Mouse (Mus musculus): ENCODE data around the gene Mtcl1. TPM values are rescaled to one million over a fixed set of nuclear protein-coding genes. Genes with fewer than 3 reads are reported as not detected.

The Mtcl1 gene
- polyA plus RNA-seq, 1 experiment from 2014 or later, result 11.7 TPM

GRCm38 (mm10) chr17:66481295-66481694 is 31.7 kb upstream of the Mtcl1 start:
- no peak overlapping the region for H3K4me2 ChIP-seq (ENCODE audit: low read length)
- DNase-seq (ENCODE audit: low spot score) (no peak), ATAC-seq (replicated peaks; ENCODE audit: low FRiP score, low TSS enrichment, low read depth) (no peak)
- H3K27me3 ChIP-seq (replicated peaks; ENCODE audit: control insufficient read depth, insufficient read depth, low read length), result peaks cover 6% of the 10 kb centered on the region
- no peaks in the 10 kb centered on the region for H3K9me3 ChIP-seq (ENCODE audit: control insufficient read depth, low read length)
- no peaks in the 10 kb centered on the region for H3K36me3 ChIP-seq (ENCODE audit: control insufficient read depth, insufficient read depth, low read length)
- no peak overlapping the region for H3K9ac ChIP-seq (ENCODE audit: low read length)
- H3K4me1 ChIP-seq (replicated peaks; ENCODE audit: control insufficient read depth, insufficient read depth, low read length), result no peaks in the 10 kb centered on the region
- H3K4me3 ChIP-seq (ENCODE audit: low read depth, low read length), result no peak overlapping the region
- 71% methylated on average over 5 of the region's 5 CpGs for WGBS
- H3K27ac ChIP-seq (ENCODE audit: low read depth), result no peak overlapping the region

- Histone ChIP-seq H3K4me3 (ENCODE audit: low read depth, low read length) (no peak overlapping the region), H3K27ac (ENCODE audit: low read depth) (no peak overlapping the region), H3K9me3 (ENCODE audit: control insufficient read depth, low read length) (no peaks in the 10 kb centered on the region), H3K27me3 (replicated peaks; ENCODE audit: control insufficient read depth, insufficient read depth, low read length) (peaks cover 6% of the 10 kb centered on the region), H3K36me3 (ENCODE audit: control insufficient read depth, insufficient read depth, low read length) (no peaks in the 10 kb centered on the region), H3K9ac (ENCODE audit: low read length) (no peak overlapping the region), H3K4me1 (replicated peaks; ENCODE audit: control insufficient read depth, insufficient read depth, low read length) (no peaks in the 10 kb centered on the region), H3K4me2 (ENCODE audit: low read length) (peak overlapping the region; percentile 36; the same call in 1 of the 2 replicates)
- no peak for ATAC-seq (replicated peaks; ENCODE audit: low FRiP score, low TSS enrichment, low read depth)
- no peak for DNase-seq (ENCODE audit: low spot score)
- 32% methylated on average over 17 of the region's 17 CpGs for WGBS
These were observed 31.1 kb upstream of the Mtcl1 start for GRCm38 (mm10) chr17:66480491-66481278.

GRCm38 (mm10) chr17:66479813-66480490 is 30.4 kb upstream of the Mtcl1 start:
- Histone ChIP-seq H3K4me2 (ENCODE audit: low read length) (peak overlapping the region; percentile 36), H3K4me3 (ENCODE audit: low read depth, low read length) (no peak overlapping the region), H3K27ac (ENCODE audit: low read depth) (no peak overlapping the region; the same call in 1 of the 2 replicates), H3K27me3 (replicated peaks; ENCODE audit: control insufficient read depth, insufficient read depth, low read length) (peaks cover 6% of the 10 kb centered on the region), H3K9me3 (ENCODE audit: control insufficient read depth, low read length) (no peaks in the 10 kb centered on the region), H3K9ac (ENCODE audit: low read length) (no peak overlapping the region), H3K36me3 (ENCODE audit: control insufficient read depth, insufficient read depth, low read length) (no peaks in the 10 kb centered on the region), H3K4me1 (replicated peaks; ENCODE audit: control insufficient read depth, insufficient read depth, low read length) (no peaks in the 10 kb centered on the region)
- WGBS, result 17% methylated on average over 21 of the region's 21 CpGs
- peak; percentile 72 for DNase-seq (ENCODE audit: low spot score)
- ATAC-seq (replicated peaks; ENCODE audit: low FRiP score, low TSS enrichment, low read depth), result peak; percentile 63; the same call in 1 of the 2 replicates

- WGBS, result 38% methylated on average over 13 of the region's 13 CpGs
- Histone ChIP-seq H3K9ac (ENCODE audit: low read length) (no peak overlapping the region), H3K36me3 (ENCODE audit: control insufficient read depth, insufficient read depth, low read length) (no peaks in the 10 kb centered on the region), H3K4me1 (replicated peaks; ENCODE audit: control insufficient read depth, insufficient read depth, low read length) (no peaks in the 10 kb centered on the region), H3K4me3 (ENCODE audit: low read depth, low read length) (no peak overlapping the region), H3K27me3 (replicated peaks; ENCODE audit: control insufficient read depth, insufficient read depth, low read length) (peaks cover 6% of the 10 kb centered on the region), H3K27ac (ENCODE audit: low read depth) (no peak overlapping the region), H3K9me3 (ENCODE audit: control insufficient read depth, low read length) (no peaks in the 10 kb centered on the region), H3K4me2 (ENCODE audit: low read length) (peak overlapping the region; percentile 36)
- DNase-seq (ENCODE audit: low spot score) (peak; percentile 54), ATAC-seq (replicated peaks; ENCODE audit: low FRiP score, low TSS enrichment, low read depth) (peak; percentile 63; the same call in 1 of the 2 replicates)
These were observed 29.8 kb upstream of the Mtcl1 start for GRCm38 (mm10) chr17:66479311-66479710.

- Histone ChIP-seq H3K9ac (ENCODE audit: low read length) (no peak overlapping the region), H3K27ac (ENCODE audit: low read depth) (no peak overlapping the region), H3K4me2 (ENCODE audit: low read length) (no peak overlapping the region), H3K36me3 (ENCODE audit: control insufficient read depth, insufficient read depth, low read length) (no peaks in the 10 kb centered on the region), H3K9me3 (ENCODE audit: control insufficient read depth, low read length) (no peaks in the 10 kb centered on the region), H3K27me3 (replicated peaks; ENCODE audit: control insufficient read depth, insufficient read depth, low read length) (no peaks in the 10 kb centered on the region), H3K4me1 (replicated peaks; ENCODE audit: control insufficient read depth, insufficient read depth, low read length) (no peaks in the 10 kb centered on the region), H3K4me3 (ENCODE audit: low read depth, low read length) (no peak overlapping the region)
- DNase-seq (ENCODE audit: low spot score) (no peak), ATAC-seq (replicated peaks; ENCODE audit: low FRiP score, low TSS enrichment, low read depth) (no peak)
- WGBS, result 79% methylated on average over 1 of the region's 1 CpGs
These were observed 23.7 kb upstream of the Mtcl1 start for GRCm38 (mm10) chr17:66473205-66473604.

- ATAC-seq (replicated peaks; ENCODE audit: low FRiP score, low TSS enrichment, low read depth), result no peak
- no peak for DNase-seq (ENCODE audit: low spot score)
- H3K27me3 ChIP-seq (replicated peaks; ENCODE audit: control insufficient read depth, insufficient read depth, low read length), result no peaks in the 10 kb centered on the region
- 48% methylated on average over 5 of the region's 5 CpGs for WGBS
- no peak overlapping the region for H3K9ac ChIP-seq (ENCODE audit: low read length)
- H3K27ac ChIP-seq (ENCODE audit: low read depth), result no peak overlapping the region
- H3K4me2 ChIP-seq (ENCODE audit: low read length), result no peak overlapping the region
- no peaks in the 10 kb centered on the region for H3K9me3 ChIP-seq (ENCODE audit: control insufficient read depth, low read length)
- H3K4me3 ChIP-seq (ENCODE audit: low read depth, low read length), result no peak overlapping the region
- H3K4me1 ChIP-seq (replicated peaks; ENCODE audit: control insufficient read depth, insufficient read depth, low read length), result no peaks in the 10 kb centered on the region
- no peaks in the 10 kb centered on the region for H3K36me3 ChIP-seq (ENCODE audit: control insufficient read depth, insufficient read depth, low read length)
These were observed 22.2 kb upstream of the Mtcl1 start for GRCm38 (mm10) chr17:66471775-66472174.

- Histone ChIP-seq H3K4me2 (ENCODE audit: low read length) (no peak overlapping the region), H3K4me1 (replicated peaks; ENCODE audit: control insufficient read depth, insufficient read depth, low read length) (no peaks in the 10 kb centered on the region), H3K9me3 (ENCODE audit: control insufficient read depth, low read length) (no peaks in the 10 kb centered on the region), H3K36me3 (ENCODE audit: control insufficient read depth, insufficient read depth, low read length) (no peaks in the 10 kb centered on the region), H3K4me3 (ENCODE audit: low read depth, low read length) (no peak overlapping the region), H3K27ac (ENCODE audit: low read depth) (no peak overlapping the region), H3K9ac (ENCODE audit: low read length) (no peak overlapping the region), H3K27me3 (replicated peaks; ENCODE audit: control insufficient read depth, insufficient read depth, low read length) (no peaks in the 10 kb centered on the region)
- DNase-seq (ENCODE audit: low spot score) (no peak), ATAC-seq (replicated peaks; ENCODE audit: low FRiP score, low TSS enrichment, low read depth) (no peak)
- WGBS, result 66% methylated on average over 4 of the region's 4 CpGs
These were observed 21.7 kb upstream of the Mtcl1 start for GRCm38 (mm10) chr17:66471252-66471651.

- H3K36me3 ChIP-seq (ENCODE audit: control insufficient read depth, insufficient read depth, low read length), result no peaks in the 10 kb centered on the region
- no peak overlapping the region for H3K27ac ChIP-seq (ENCODE audit: low read depth)
- H3K27me3 ChIP-seq (replicated peaks; ENCODE audit: control insufficient read depth, insufficient read depth, low read length), result no peaks in the 10 kb centered on the region
- DNase-seq (ENCODE audit: low spot score) (no peak), ATAC-seq (replicated peaks; ENCODE audit: low FRiP score, low TSS enrichment, low read depth) (no peak)
- no peak overlapping the region for H3K4me2 ChIP-seq (ENCODE audit: low read length)
- H3K9ac ChIP-seq (ENCODE audit: low read length), result no peak overlapping the region
- no peaks in the 10 kb centered on the region for H3K9me3 ChIP-seq (ENCODE audit: control insufficient read depth, low read length)
- H3K4me1 ChIP-seq (replicated peaks; ENCODE audit: control insufficient read depth, insufficient read depth, low read length), result no peaks in the 10 kb centered on the region
- H3K4me3 ChIP-seq (ENCODE audit: low read depth, low read length), result no peak overlapping the region
- WGBS, result 61% methylated on average over 8 of the region's 8 CpGs
These were observed 20.5 kb upstream of the Mtcl1 start for GRCm38 (mm10) chr17:66470020-66470419.

Data from intestine, embryonic 14.5 days (tissue).